Mouse (Mus musculus): Measurements from ENCODE around the gene Zfp961.
"Not testable (repeated sequence)": the region's sequence is repeated elsewhere in the genome, so short reads cannot be mapped to it uniquely, and the experiment has no call there.

The Zfp961 gene

DNA sequence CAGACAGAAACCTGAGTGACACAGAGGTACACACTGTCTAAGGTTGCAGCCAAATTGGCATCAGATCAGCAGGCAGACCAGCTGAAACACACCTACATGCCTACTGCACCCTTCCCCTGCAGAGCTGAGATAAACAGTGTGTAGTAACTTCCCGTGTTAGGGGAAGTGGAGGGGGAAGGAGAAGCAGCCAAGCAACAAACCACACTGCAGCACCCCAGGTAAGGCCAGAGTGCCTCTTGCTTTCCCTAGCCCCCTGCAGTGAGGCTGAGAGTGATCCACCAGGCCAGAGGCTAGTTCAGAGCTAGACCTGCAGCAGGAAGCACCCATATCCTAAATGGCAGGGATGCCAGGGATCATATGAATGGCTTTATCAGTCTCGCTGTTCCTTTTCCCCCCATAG, 66.5 kb downstream of the Zfp961 start:
- DNase-seq (ENCODE audit: low spot score in 2 of 2), result not testable (repeated sequence)

DNA sequence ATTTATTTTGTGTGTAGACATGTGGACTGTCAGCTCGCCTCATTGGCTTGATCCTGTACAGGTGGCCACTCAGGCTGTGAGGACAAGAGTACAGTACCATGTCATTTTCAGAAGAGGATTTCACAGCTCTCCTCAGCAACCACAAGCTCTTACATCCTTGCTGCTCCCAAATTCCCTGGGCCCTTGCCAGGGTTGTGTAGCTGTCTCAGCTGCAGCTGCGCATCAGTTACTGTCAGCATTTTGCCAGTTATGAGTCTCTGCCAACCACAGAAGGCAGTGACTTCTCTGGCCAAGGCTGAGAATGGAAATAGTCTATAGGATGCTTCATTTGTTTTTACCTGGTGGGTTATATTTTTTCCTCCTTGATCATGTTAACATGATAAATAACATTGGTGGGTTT, 67.3 kb downstream of the Zfp961 start:
- peak; percentile 2 to 28 for DNase-seq (ENCODE audit: low spot score in 2 of 2)

DNA sequence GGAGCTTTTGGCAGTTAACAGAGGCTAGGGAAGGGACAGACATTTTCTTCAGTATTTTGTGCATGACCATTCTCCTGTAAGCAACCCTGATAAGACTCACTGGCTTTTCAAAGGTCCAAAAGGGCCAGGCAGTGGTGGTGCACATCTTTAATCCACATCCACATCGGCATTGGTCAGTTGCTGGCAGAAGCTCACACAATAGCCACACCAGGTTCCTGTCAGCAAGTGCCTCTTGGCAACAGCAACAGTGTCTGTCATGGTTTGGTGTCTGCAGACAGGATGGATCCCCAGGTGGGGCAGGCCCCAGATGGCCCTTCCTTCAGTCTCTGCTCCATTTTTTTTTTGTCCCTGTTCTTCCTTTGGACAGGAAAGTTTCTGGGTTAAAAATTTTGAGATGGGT, 68.2 kb downstream of the Zfp961 start:
- not testable (repeated sequence) for DNase-seq (ENCODE audit: low spot score in 2 of 2)

DNA sequence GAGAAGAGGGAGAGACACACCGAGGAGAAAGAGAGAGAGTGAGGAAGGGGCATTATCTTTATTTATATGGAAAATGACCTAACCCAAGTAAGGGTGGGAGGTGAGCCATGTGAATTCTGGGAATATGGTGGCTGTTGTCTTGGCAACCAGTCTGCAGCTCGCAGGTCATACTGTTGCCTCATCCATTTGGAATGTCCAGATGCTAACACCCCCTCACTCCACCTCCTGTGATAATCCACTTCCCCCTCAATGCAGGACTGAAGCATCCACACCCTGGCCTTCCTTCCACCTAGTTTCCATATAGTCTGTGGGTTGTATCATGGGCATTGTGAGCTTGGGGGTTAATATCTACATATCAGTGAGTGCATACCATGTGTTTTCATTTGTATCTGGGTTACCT, 69.0 kb downstream of the Zfp961 start:
- DNase-seq (ENCODE audit: low spot score in 2 of 2), result no peak

DNA sequence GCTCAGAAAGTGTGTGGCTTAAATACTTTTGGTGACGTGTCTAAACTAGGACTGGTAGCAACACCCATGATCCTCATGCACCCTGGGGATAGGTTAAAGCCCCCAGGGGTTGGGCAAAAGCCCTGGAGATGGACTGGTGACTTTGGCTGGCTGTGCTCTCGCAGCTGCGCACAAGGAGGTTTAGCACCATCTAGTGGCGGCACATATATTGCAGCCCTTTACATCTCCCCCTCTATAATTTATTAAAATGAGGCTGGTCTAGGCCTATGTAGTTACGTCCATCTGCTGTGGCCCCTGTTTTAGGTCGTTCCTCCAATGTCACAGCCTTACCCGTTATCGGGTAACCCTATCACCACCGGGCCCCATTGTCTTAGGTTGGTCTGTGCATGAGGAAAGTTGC, 74.0 kb downstream of the Zfp961 start:
- peak; percentile 19 to 48 for DNase-seq (ENCODE audit: low spot score in 2 of 2)

DNA sequence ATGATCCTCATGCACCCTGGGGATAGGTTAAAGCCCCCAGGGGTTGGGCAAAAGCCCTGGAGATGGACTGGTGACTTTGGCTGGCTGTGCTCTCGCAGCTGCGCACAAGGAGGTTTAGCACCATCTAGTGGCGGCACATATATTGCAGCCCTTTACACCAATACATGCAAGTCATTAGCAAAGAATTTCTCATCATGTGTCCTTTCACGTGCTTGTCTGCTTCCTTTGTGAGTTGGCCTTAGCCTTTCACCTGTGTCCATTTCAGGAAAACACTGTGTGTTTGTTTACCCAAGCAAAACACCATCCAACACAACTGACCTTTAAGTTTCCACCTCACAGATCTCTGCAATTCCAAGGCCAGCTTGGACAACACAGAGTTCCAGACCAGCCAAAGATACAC, 82.1 kb downstream of the Zfp961 start:
- peak; percentile 22 to 55 for DNase-seq (ENCODE audit: low spot score in 2 of 2)

DNA sequence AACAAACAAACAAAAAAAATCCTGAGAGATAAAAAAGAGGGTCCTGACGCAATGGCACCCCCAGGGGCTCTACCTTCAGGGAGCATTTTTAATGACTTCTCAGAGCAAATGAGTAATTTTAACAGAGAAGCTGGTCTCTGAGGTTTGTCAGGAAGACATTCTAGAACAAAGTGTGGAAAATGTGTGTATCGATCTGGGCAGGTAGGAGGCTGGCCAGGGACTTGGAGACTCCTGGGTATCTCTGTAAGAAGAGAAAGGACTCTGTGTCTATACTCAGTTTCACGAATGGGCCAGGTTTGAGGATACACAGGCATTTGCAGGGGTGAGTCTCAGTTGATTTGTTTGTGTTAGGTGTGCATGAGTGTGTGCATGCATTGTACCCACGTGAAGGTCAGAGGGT, 90.1 kb downstream of the Zfp961 start, which contains the start of gene Olfr372:
Gene Olfr372 (plus strand): TSS at position 301 of the 400 bp plus-strand sequence.
- not testable (repeated sequence) for DNase-seq (ENCODE audit: low spot score in 2 of 2)

DNA sequence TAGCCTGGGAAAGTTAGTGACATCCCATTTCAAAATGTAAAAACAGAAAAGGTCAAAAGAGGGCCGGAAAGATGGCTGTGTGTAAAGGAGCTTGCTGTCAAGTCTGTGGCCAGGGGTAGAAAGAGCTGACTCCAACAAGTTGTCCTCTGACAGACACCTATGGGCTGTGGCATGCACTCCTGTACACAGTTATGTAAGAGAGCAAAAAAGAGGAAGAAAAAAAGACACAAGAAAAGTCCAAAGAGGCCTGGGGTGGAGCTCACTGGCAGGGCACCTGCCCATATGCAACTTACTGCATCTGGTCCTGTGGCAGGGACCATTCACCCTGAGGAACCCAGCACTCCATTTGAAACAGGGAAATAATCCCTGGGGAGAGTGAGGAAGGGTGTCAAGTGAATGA, 91.7 kb downstream of the Zfp961 start:
- no peak for DNase-seq (ENCODE audit: low spot score in 2 of 2)

Measured in frontal cortex, postnatal 36 days (tissue).